Mouse (Mus musculus): ENCODE measurements at regions not wholly inside any gene's neighbourhood (a gene's known extent, or its start where the extent isn't known, plus 50 kb on each side); places are given as distances from the start of the nearest gene placed in this dataset.

DNA sequence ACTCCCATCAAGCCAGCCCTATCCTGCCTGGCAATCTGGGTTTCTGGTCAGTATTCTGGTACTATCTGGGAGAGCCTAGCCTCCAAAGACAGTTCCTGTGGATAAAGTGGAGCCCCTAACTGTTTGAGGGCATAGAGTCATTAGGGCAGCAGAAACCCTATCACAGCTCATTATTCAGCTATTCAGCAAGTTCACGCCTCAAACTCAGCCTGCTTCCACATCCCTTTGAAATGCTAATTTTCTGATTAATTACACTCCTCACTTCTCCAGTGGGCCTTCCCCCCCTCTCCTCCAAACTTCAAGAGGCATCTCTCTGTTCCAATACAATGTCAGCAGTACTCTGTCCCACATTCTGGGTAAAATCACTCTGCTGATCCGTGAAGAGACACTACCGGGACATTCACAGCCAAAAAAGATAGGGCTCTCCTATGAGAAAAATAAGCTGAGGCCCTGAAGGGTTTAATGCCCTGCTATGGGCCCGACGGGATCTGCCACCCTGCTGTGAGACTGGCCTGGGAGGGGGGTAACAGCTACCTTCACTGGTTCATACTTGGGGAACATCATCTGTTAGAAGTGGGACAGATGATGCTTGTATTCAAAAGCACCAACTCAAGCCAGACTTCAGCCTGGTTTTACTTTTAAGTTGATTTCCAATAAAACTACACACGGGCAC is 220.0 kb upstream of the Zdhhc25 start:
- ATAC-seq (ENCODE audit: insufficient number of reproducible peaks, insufficient read depth, low FRiP score, low TSS enrichment, low read depth): no peak
- Histone ChIP-seq H3K27ac (no peak overlapping the region), H3K9ac (no peak overlapping the region), H3K4me1 (no peaks in the 10 kb centered on the region), H3K36me3 (no peaks in the 10 kb centered on the region), H3K4me3 (no peak overlapping the region), H3K4me2 (no peak overlapping the region), H3K27me3 (0 out of 2 replicates have a peak, but pooled peaks cover 5% of the 10 kb centered on the region), H3K9me3 (no peaks in the 10 kb centered on the region)
- WGBS: 28% methylated on average over 6 of the region's 6 CpGs

DNA sequence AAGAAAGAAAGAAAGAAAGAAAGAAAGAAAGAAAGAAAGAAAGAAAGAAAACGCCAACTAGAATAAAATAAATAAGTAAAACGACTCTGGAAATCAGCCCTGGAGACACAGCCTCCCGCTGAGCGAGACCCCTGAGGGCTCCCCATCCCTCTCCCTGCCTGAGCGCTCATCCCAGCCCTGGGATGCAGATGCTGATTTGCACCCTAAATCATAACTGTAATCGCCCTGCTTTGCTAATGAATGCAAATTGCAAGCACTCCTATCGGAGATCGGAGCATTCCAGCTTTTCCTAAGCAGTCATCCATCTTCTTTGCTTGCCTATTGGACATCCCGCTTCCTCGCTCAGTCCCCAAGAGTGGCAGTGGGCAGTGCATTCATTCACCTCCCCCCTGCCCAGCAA is 218.7 kb upstream of the Zdhhc25 start:
- Histone ChIP-seq H3K4me1 (no peaks in the 10 kb centered on the region), H3K9ac (no peak overlapping the region), H3K9me3 (no peaks in the 10 kb centered on the region), H3K4me3 (no peak overlapping the region), H3K4me2 (no peak overlapping the region), H3K27ac (no peak overlapping the region), H3K36me3 (no peaks in the 10 kb centered on the region), H3K27me3 (0 out of 2 replicates have a peak, but pooled peaks cover 5% of the 10 kb centered on the region)
- WGBS: 52% methylated on average over 10 of the region's 10 CpGs
- no peak for ATAC-seq (ENCODE audit: insufficient number of reproducible peaks, insufficient read depth, low FRiP score, low TSS enrichment, low read depth)

DNA sequence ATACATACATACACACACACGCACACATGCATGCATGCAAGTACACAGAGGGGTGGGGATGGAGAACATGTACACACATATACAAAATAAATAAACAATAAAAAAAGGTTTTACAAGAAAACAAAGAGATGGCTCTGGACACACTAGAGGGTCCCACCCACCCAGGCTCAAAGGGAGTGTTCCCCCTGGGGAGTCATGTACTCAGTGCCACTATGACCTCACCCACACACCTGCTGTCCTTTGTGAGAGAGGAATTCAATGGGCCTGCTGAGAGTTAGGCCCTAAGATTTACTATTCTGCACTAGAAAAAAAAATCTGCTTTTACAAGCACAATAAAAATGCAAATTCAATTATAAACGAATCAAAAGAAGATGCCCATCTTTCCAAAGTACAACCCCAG is 214.2 kb upstream of the Zdhhc25 start:
- Histone ChIP-seq H3K36me3 (no peaks in the 10 kb centered on the region), H3K4me3 (no peak overlapping the region), H3K9me3 (no peaks in the 10 kb centered on the region), H3K27me3 (0 out of 2 replicates have a peak, but pooled peaks cover 5% of the 10 kb centered on the region), H3K27ac (no peak overlapping the region), H3K4me2 (no peak overlapping the region), H3K4me1 (no peaks in the 10 kb centered on the region), H3K9ac (no peak overlapping the region)
- WGBS: 85% methylated on average over 2 of the region's 2 CpGs
- no peak for ATAC-seq (ENCODE audit: insufficient number of reproducible peaks, insufficient read depth, low FRiP score, low TSS enrichment, low read depth)

DNA sequence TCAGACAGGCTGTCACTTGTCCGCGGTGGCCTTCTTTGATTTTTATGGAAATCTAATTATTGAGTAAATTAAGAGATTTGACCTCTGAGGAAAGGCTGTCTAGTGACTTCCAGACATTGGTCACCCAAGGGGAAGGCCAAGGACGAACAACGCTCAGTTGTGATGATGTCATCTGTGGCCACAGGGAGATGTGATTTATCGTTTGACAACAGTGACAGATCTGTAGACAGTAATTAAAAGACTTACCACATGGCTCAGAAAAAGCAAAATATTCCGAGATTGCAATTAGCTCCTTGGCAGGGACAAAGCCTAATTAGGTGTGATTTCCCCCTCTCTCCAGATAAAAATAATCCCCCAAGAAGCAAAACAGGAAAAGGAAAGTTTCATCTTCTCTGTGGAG is 213.4 kb upstream of the Zdhhc25 start:
- H3K4me2 ChIP-seq: no peak overlapping the region
- H3K27me3 ChIP-seq: 0 out of 2 replicates have a peak, but pooled peaks cover 2% of the 10 kb centered on the region
- H3K9ac ChIP-seq: no peak overlapping the region
- H3K36me3 ChIP-seq: no peaks in the 10 kb centered on the region
- no peaks in the 10 kb centered on the region for H3K9me3 ChIP-seq
- H3K27ac ChIP-seq: no peak overlapping the region
- no peak overlapping the region for H3K4me3 ChIP-seq
- no peaks in the 10 kb centered on the region for H3K4me1 ChIP-seq
- WGBS: 70% methylated on average over 6 of the region's 6 CpGs
- ATAC-seq (ENCODE audit: insufficient number of reproducible peaks, insufficient read depth, low FRiP score, low TSS enrichment, low read depth): no peak

DNA sequence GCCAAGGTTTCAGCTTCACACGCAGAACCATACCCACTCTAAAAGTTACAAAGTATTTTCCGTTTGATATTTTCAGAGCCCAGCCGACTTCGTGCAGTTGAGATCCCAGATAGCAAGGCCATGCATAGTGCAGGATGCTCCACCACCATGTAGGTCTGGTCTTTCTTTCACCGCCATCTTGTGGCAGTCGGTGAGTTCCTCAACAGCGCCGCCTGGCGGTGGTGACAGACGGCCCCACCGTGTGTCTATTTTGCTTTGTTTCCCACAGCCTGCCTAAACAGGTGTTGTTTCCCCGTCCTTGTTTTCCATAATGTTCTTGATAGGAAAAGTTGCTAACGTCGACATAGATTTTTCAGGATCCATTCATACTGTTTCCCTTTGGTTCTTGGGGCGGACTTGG is 208.3 kb upstream of the Zdhhc25 start:
- WGBS: 85% methylated on average over 15 of the region's 15 CpGs
- H3K27me3 ChIP-seq: no peaks in the 10 kb centered on the region
- no peaks in the 10 kb centered on the region for H3K4me1 ChIP-seq
- no peak overlapping the region for H3K9ac ChIP-seq
- H3K36me3 ChIP-seq: no peaks in the 10 kb centered on the region
- no peak overlapping the region for H3K4me3 ChIP-seq
- no peak overlapping the region for H3K4me2 ChIP-seq
- H3K27ac ChIP-seq: no peak overlapping the region
- no peaks in the 10 kb centered on the region for H3K9me3 ChIP-seq
- no peak for ATAC-seq (ENCODE audit: insufficient number of reproducible peaks, insufficient read depth, low FRiP score, low TSS enrichment, low read depth)

DNA sequence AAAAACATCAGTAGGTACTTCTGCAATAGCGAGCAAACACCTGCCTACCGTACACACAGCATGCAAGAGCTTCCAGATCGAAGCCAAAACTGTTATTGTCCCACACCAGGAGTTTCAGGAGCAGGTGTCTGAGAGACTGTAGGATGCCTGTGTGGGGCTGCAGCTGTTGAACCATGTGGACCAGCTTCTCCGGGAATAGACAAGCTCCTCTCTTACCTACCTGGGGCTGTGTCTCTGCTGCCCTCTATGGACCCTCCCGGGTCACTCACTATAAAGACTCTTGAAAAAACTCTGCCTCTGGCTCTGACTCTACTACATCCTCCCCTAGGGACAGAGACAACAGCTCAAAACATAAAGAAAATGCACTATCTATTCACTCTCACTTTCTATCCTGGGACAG is 201.0 kb upstream of the Zdhhc25 start:
- no peak overlapping the region for H3K4me2 ChIP-seq
- H3K4me1 ChIP-seq: no peaks in the 10 kb centered on the region
- H3K27ac ChIP-seq: no peak overlapping the region
- H3K9me3 ChIP-seq: no peaks in the 10 kb centered on the region
- 55% methylated on average over 5 of the region's 5 CpGs for WGBS
- no peak for ATAC-seq (ENCODE audit: insufficient number of reproducible peaks, insufficient read depth, low FRiP score, low TSS enrichment, low read depth)
- H3K36me3 ChIP-seq: no peaks in the 10 kb centered on the region
- no peak overlapping the region for H3K9ac ChIP-seq
- no peak overlapping the region for H3K4me3 ChIP-seq
- no peaks in the 10 kb centered on the region for H3K27me3 ChIP-seq

DNA sequence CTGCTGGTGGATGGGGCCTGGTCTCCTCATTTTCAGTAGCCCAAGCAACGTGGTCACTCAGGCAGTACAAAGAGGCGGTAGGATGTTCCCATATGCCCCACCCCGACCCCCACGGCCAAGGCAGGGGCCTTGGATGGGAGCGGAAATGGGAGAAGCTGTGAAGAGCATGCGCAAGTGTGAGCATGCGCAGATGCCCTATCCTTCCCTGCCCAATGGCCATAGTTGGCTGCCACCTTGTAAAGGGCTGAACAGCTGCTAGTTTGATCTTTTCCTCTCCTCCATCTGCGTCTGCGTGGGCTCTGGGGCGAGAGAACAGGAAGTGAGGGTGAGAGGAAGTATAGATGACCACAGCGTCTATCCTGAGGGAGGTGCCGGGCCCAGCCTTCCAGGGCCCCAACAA is 200.1 kb upstream of the Zdhhc25 start:
- WGBS: 72% methylated on average over 12 of the region's 12 CpGs

DNA sequence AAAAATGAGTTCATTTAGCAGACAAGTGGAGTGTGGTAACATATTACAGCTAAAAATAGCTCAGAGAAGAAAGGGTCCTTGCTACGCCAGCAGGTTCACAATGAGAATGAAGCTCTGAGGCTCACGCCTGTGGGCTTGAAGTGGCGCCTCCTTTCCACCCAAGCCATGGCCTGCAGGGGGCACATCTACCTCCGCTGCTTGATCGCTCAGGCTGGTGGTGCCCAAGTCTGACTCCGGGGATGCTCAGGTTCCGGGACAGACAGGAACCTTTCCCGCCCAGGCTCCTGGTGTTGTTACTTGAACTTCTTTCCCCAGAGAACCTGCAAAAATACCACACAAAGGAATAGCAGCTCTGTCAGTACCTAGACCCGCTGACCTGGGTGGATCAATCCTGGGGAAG is 199.3 kb upstream of the Zdhhc25 start:
- Histone ChIP-seq H3K4me1 (no peaks in the 10 kb centered on the region), H3K27me3 (no peaks in the 10 kb centered on the region), H3K9me3 (no peaks in the 10 kb centered on the region), H3K9ac (no peak overlapping the region), H3K27ac (no peak overlapping the region), H3K4me3 (no peak overlapping the region), H3K4me2 (no peak overlapping the region), H3K36me3 (no peaks in the 10 kb centered on the region)
- ATAC-seq (ENCODE audit: insufficient number of reproducible peaks, insufficient read depth, low FRiP score, low TSS enrichment, low read depth): no peak
- 53% methylated on average over 9 of the region's 9 CpGs for WGBS

More for the DNA sequence above, 200.1 kb upstream of the Zdhhc25 start:
- no peak overlapping the region for H3K9ac ChIP-seq
- no peak overlapping the region for H3K4me3 ChIP-seq
- no peak overlapping the region for H3K27ac ChIP-seq
- ATAC-seq (ENCODE audit: insufficient number of reproducible peaks, insufficient read depth, low FRiP score, low TSS enrichment, low read depth): no peak
- no peaks in the 10 kb centered on the region for H3K36me3 ChIP-seq
- H3K4me2 ChIP-seq: no peak overlapping the region
- no peaks in the 10 kb centered on the region for H3K4me1 ChIP-seq
- H3K9me3 ChIP-seq: no peaks in the 10 kb centered on the region
- H3K27me3 ChIP-seq: no peaks in the 10 kb centered on the region

DNA sequence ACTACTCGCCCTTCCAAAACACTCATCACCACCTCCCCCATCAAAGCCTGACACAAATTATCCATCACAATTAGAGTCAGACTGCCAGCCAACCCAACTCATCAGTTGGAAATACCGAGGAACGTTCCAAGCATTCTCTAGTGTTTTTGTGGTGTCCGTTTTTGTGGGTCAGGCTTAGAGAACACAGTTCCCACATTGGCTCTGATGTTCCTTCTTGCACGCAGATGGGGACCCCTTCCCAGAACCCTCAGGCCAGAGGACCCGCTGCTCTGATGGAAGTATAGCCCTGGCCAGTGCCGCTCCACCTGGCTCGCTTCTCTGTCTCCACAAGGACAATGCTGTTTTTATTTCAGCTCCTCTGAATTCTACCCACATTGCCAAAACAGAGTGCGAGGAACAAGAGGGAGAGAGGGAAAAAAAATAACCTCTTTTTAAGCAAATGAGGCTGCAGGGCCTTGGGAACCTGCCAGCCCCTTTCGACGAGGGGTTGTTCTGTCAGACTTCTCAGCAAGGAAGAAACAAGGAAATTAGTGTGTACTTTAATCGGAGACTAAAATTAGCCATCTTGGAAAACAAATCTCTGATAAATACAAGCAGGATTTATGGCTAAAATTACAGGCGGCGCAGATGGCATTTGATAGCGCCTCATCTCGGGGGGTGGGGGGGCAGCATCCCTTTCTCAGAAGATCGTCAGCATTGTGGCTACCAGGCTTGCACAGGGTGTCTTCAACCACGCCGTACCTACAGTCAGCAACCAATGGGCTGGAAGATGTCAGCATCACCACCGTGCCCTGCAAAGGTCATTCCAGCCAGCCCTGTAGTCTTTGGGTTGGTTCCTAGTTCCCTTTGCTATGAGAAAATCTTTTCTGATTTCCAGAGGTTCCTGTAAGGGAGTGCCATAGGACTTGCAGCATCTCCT is 191.4 kb upstream of the Zdhhc25 start:
- Histone ChIP-seq H3K9me3 (peaks cover 9% of the 10 kb centered on the region; the same call in 1 of the 2 replicates), H3K36me3 (no peaks in the 10 kb centered on the region), H3K4me2 (no peak overlapping the region), H3K27ac (no peak overlapping the region), H3K27me3 (no peaks in the 10 kb centered on the region), H3K4me1 (no peaks in the 10 kb centered on the region), H3K9ac (no peak overlapping the region), H3K4me3 (no peak overlapping the region)
- WGBS: 67% methylated on average over 20 of the region's 20 CpGs
- ATAC-seq (ENCODE audit: insufficient number of reproducible peaks, insufficient read depth, low FRiP score, low TSS enrichment, low read depth): no peak

DNA sequence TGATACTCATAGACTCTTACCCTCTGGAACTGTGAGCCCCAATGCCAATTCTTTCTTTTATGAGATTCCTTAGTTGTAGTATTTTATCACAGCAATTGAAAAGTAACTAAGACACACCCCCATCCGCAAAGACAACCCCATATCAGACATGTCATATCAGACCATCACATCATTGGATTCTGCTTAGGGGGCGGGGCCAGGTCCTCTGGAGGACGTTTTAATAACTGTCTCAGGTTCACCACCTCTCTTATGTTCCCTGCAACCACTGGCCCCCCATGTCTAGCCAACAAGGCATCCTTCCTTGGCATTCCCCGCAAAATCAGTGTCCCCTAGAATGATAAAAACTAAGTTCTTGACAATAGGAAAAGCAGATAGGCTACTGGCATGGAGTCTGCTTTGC is 185.9 kb upstream of the Zdhhc25 start:
- Histone ChIP-seq H3K36me3 (no peaks in the 10 kb centered on the region), H3K9me3 (peaks cover 9% of the 10 kb centered on the region; the same call in 1 of the 2 replicates), H3K9ac (no peak overlapping the region), H3K4me3 (no peak overlapping the region), H3K27me3 (no peaks in the 10 kb centered on the region), H3K27ac (no peak overlapping the region), H3K4me1 (no peaks in the 10 kb centered on the region), H3K4me2 (no peak overlapping the region)
- 71% methylated on average over 4 of the region's 4 CpGs for WGBS
- ATAC-seq (ENCODE audit: insufficient number of reproducible peaks, insufficient read depth, low FRiP score, low TSS enrichment, low read depth): no peak

DNA sequence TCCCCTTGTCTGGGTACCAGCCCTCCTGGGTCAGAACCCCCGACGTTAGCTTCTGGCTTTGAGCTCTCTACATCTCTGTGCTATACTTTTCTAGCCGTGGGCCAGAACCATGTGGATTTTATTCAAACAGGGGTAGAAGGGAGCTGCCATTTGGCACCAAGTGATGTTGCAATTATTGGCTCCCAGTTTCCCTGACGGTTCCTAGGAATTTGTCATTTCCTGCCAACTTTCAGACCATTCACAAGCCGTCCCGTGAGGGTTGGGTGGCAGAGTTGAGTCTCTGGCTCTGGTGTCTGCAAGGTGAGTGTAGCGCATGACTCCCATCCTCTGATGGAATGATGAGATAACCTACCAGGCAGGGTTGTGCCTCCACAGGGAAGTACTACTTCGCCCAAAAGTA is 181.2 kb upstream of the Zdhhc25 start:
- Histone ChIP-seq H3K27me3 (no peaks in the 10 kb centered on the region), H3K4me2 (no peak overlapping the region), H3K27ac (no peak overlapping the region), H3K9me3 (peaks cover 4% of the 10 kb centered on the region; the same call in 1 of the 2 replicates), H3K36me3 (no peaks in the 10 kb centered on the region), H3K4me1 (no peaks in the 10 kb centered on the region), H3K9ac (no peak overlapping the region), H3K4me3 (no peak overlapping the region)
- ATAC-seq (ENCODE audit: insufficient number of reproducible peaks, insufficient read depth, low FRiP score, low TSS enrichment, low read depth): no peak
- WGBS: 72% methylated on average over 8 of the region's 8 CpGs

DNA sequence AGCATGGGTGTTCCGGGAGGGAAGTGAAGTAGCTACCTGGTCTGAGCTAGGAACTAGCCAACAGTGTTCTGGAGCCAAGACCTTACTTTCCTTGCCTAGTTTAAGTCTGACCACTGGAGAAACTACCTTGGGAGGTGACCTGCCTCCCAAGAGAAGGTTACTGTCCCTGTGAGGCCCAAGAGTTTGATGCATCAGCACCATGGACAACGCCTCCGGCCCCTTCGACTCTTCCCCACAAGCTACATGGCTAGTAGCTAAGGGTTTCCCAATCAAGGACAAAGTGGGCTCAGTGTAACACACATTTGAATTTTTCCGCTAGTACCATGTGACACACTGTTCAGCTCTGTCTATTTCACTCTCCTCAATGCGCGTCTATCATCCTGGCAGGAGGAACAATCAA is 171.7 kb upstream of the Zdhhc25 start:
- Histone ChIP-seq H3K4me1 (no peaks in the 10 kb centered on the region), H3K4me2 (no peak overlapping the region), H3K36me3 (no peaks in the 10 kb centered on the region), H3K9ac (no peak overlapping the region), H3K27me3 (no peaks in the 10 kb centered on the region), H3K9me3 (peaks cover 3% of the 10 kb centered on the region; the same call in 1 of the 2 replicates), H3K4me3 (no peak overlapping the region), H3K27ac (no peak overlapping the region)
- ATAC-seq (ENCODE audit: insufficient number of reproducible peaks, insufficient read depth, low FRiP score, low TSS enrichment, low read depth): no peak
- WGBS: 68% methylated on average over 7 of the region's 7 CpGs
